Mouse (Mus musculus): Measurements from ENCODE around the gene Slc8a1.

Gene Slc8a1

GRCm38 (mm10) chr17:81669062-81669815, 68.9 kb downstream of the Slc8a1 start:
- DNase-seq (ENCODE audit: low spot score in 2 of 2) = no peak

- DNase-seq (ENCODE audit: low spot score in 2 of 2) = no peak
These were observed 69.7 kb downstream of the Slc8a1 start for GRCm38 (mm10) chr17:81668466-81668865.

- no peak for DNase-seq (ENCODE audit: low spot score in 2 of 2)
These were observed 70.2 kb downstream of the Slc8a1 start for GRCm38 (mm10) chr17:81667935-81668334.

GRCm38 (mm10) chr17:81666551-81666950, 71.6 kb downstream of the Slc8a1 start:
- no peak for DNase-seq (ENCODE audit: low spot score in 2 of 2)

- no peak for DNase-seq (ENCODE audit: low spot score in 2 of 2)
These were observed 73.3 kb downstream of the Slc8a1 start for GRCm38 (mm10) chr17:81664916-81665315.

GRCm38 (mm10) chr17:81657828-81658227, 80.3 kb downstream of the Slc8a1 start:
- no peak for DNase-seq (ENCODE audit: low spot score in 2 of 2)

- DNase-seq (ENCODE audit: low spot score in 2 of 2) = no peak
These were observed 83.6 kb downstream of the Slc8a1 start for GRCm38 (mm10) chr17:81654548-81654947.

GRCm38 (mm10) chr17:81652958-81653357, 85.2 kb downstream of the Slc8a1 start:
- no peak for DNase-seq (ENCODE audit: low spot score in 2 of 2)

GRCm38 (mm10) chr17:81636822-81637221, 101.4 kb downstream of the Slc8a1 start:
- no peak for DNase-seq (ENCODE audit: low spot score in 2 of 2)

GRCm38 (mm10) chr17:81630471-81630870, 107.7 kb downstream of the Slc8a1 start:
- DNase-seq (ENCODE audit: low spot score in 2 of 2) = no peak

GRCm38 (mm10) chr17:81621188-81621644, 117.0 kb downstream of the Slc8a1 start:
- DNase-seq (ENCODE audit: low spot score in 2 of 2) = no peak

GRCm38 (mm10) chr17:81618461-81618860, 119.7 kb downstream of the Slc8a1 start:
- DNase-seq (ENCODE audit: low spot score in 2 of 2) = no peak

- DNase-seq (ENCODE audit: low spot score in 2 of 2) = no peak
These were observed 121.9 kb downstream of the Slc8a1 start for GRCm38 (mm10) chr17:81616326-81616725.

- DNase-seq (ENCODE audit: low spot score in 2 of 2) = no peak
These were observed 122.8 kb downstream of the Slc8a1 start for GRCm38 (mm10) chr17:81615391-81615790.

GRCm38 (mm10) chr17:81607515-81607914, 130.7 kb downstream of the Slc8a1 start:
- DNase-seq (ENCODE audit: low spot score in 2 of 2) = no peak

GRCm38 (mm10) chr17:81606084-81606483, 132.1 kb downstream of the Slc8a1 start:
- DNase-seq (ENCODE audit: low spot score in 2 of 2) = no peak

- no peak for DNase-seq (ENCODE audit: low spot score in 2 of 2)
These were observed 132.9 kb downstream of the Slc8a1 start for GRCm38 (mm10) chr17:81605219-81605660.

GRCm38 (mm10) chr17:81599072-81599471, 139.1 kb downstream of the Slc8a1 start:
- DNase-seq (ENCODE audit: low spot score in 2 of 2) = no peak

- no peak for DNase-seq (ENCODE audit: low spot score in 2 of 2)
These were observed 148.4 kb downstream of the Slc8a1 start for GRCm38 (mm10) chr17:81589791-81590190.

GRCm38 (mm10) chr17:81586759-81587158, 151.4 kb downstream of the Slc8a1 start:
- DNase-seq (ENCODE audit: low spot score in 2 of 2) = no peak

GRCm38 (mm10) chr17:81579728-81580425, 158.3 kb downstream of the Slc8a1 start:
- DNase-seq (ENCODE audit: low spot score in 2 of 2) = no peak

GRCm38 (mm10) chr17:81576893-81577292, 161.3 kb downstream of the Slc8a1 start:
- DNase-seq (ENCODE audit: low spot score in 2 of 2) = no peak
